Mouse (Mus musculus) hindbrain, embryonic 10.5 days (tissue): ENCODE measurements at regions not wholly inside any gene's neighbourhood (a gene's known extent, or its start where the extent isn't known, plus 50 kb on each side); places are given as distances from the start of the nearest gene placed in this dataset.

Experiments used
- DNase-seq: peaks from one replicate; pipeline ENCODE4 v3.0.0-alpha.2; 2017; ENCODE audit warnings: low spot score
- H3K27ac ChIP-seq: fragments of 300-500 bp; sonication (generic); 2 replicates; pipeline ENCODE4 v1.5.1; 2016; ENCODE audit warnings: mild to moderate bottlenecking, moderate library complexity
- H3K27me3 ChIP-seq: fragments of 300-500 bp; sonication (generic); 2 replicates; pipeline ENCODE4 v1.6.1; 2016; ENCODE audit warnings: mild to moderate bottlenecking; ENCODE audit not compliant: poor library complexity, insufficient read depth, severe bottlenecking
- H3K36me3 ChIP-seq: fragments of 300-500 bp; sonication (generic); 2 replicates; pipeline ENCODE4 v1.6.1; 2016; ENCODE audit warnings: mild to moderate bottlenecking, moderate library complexity
- H3K4me1 ChIP-seq: fragments of 300-500 bp; sonication (generic); replicated peaks from 2 replicates; pipeline ENCODE4 v1.6.1; 2016; ENCODE audit warnings: mild to moderate bottlenecking
- H3K4me3 ChIP-seq: fragments of 300-500 bp; sonication (generic); 2 replicates; pipeline ENCODE4 v1.5.1; 2016; ENCODE audit warnings: mild to moderate bottlenecking, moderate library complexity
- H3K9me3 ChIP-seq: fragments of 300-500 bp; sonication (generic); 2 replicates; pipeline ENCODE4 v1.6.1; 2016; ENCODE audit warnings: mild to moderate bottlenecking, moderate library complexity
- WGBS: fragments of 180-500 bp; shearing (Covaris S2); methylation state at CpG from one replicate; pipeline ENCODE4 v1.1.7; 2016; 5-methylcytosine and 5-hydroxymethylcytosine counted together

DNA sequence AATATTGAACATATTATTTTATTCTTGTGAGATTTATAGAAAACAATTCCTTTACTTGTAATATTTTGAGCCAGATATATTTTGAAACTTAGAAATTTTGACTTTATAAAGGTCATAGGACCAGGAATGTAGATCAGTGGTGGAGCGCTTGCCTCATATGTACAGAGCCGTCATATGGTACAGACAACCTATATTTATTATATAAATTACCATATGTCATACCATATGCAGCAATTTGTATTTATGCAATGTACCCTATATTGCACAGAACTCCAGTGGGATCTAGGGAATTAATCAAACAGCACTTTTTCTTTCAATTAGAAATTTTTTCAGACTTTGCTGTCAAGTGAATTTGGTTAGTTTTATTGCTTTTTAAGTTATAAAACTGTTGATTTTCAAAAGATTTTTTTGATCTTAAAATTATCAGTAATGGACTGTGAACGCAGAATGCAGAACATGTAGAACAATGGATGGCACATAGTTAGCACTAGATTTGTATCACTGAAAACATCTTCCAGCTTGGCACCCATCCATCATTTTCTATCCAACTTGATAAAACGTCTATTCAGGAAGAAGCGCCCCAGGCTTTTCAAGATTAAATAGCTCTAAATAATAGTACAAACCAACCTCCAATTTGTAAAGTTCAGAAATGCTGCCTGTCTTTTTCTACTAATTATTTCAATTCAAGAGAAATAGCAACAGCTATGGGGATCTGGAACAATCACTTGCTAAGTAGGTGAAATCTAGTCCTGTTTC is 442.3 kb upstream of the Nr2f1 start:
- no peak for DNase-seq
- Histone ChIP-seq H3K9me3 (no peaks in the 10 kb centered on the region), H3K4me3 (no peak overlapping the region), H3K4me1 (peaks cover 26% of the 10 kb centered on the region), H3K36me3 (no peaks in the 10 kb centered on the region), H3K27ac (0 out of 2 replicates have a peak overlapping the region, but pooled peaks have one; percentile 8), H3K27me3 (no peaks in the 10 kb centered on the region)
- 77% methylated on average over 5 of the region's 5 CpGs for WGBS

DNA sequence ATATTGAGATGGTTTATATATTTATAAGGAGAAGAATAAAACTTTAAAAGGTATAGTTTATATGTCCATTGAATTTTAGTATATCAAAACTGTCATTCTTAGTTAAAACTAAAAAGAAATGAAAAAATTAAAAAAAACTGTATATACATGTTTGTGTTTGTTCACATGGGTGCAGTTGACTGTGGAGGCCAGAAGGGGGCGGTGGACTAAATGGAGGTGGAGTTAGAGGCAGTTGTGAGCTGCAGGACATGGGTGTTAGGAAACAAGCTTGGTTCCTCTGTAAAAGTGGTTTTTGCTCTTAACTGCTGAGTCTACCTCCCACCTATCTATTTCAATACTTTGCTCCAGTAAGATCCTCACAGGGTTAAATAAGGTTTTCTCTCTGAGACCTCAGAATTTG is 440.8 kb upstream of the Nr2f1 start:
- Histone ChIP-seq H3K4me1 (peaks cover 26% of the 10 kb centered on the region), H3K36me3 (no peaks in the 10 kb centered on the region), H3K27ac (no peak overlapping the region), H3K9me3 (no peaks in the 10 kb centered on the region), H3K4me3 (no peak overlapping the region), H3K27me3 (no peaks in the 10 kb centered on the region)
- DNase-seq = no peak
- WGBS = 79% methylated on average over 1 of the region's 1 CpGs

GRCm38 (mm10) chr13:78638462-78638861 is 438.9 kb upstream of the Nr2f1 start:
- 91% methylated on average over 5 of the region's 5 CpGs for WGBS
- H3K27me3 ChIP-seq = no peaks in the 10 kb centered on the region
- no peaks in the 10 kb centered on the region for H3K36me3 ChIP-seq
- H3K9me3 ChIP-seq = no peaks in the 10 kb centered on the region
- no peak overlapping the region for H3K4me3 ChIP-seq
- peaks cover 15% of the 10 kb centered on the region for H3K4me1 ChIP-seq
- no peak overlapping the region for H3K27ac ChIP-seq
- DNase-seq = no peak

DNA sequence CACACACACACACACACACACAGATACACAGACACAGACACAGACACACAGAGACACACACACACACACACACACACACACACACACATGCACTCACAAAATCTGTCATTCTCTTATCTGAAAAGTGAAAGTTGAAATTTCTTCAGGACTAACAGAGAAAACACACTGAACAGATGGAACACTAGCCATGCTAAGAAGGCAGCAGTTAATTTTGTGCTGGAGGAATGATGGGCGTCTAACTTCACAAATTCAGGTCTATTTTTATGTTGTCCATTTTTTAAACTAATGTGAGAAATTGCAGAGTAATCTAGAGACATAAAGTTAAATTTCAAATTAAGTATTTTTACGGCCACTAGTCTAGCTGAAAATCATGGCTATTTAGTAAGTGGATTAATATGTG is 432.1 kb upstream of the Nr2f1 start:
- Histone ChIP-seq H3K36me3 (no peaks in the 10 kb centered on the region), H3K27me3 (no peaks in the 10 kb centered on the region), H3K4me3 (no peak overlapping the region), H3K4me1 (peaks cover 5% of the 10 kb centered on the region; the same call in 1 of the 2 replicates), H3K27ac (no peak overlapping the region), H3K9me3 (no peaks in the 10 kb centered on the region)
- WGBS = 91% methylated on average over 2 of the region's 2 CpGs
- no peak for DNase-seq

GRCm38 (mm10) chr13:78629041-78629727 is 429.6 kb upstream of the Nr2f1 start:
- H3K4me3 ChIP-seq = no peak overlapping the region
- WGBS = 35% methylated on average over 10 of the region's 10 CpGs

DNA sequence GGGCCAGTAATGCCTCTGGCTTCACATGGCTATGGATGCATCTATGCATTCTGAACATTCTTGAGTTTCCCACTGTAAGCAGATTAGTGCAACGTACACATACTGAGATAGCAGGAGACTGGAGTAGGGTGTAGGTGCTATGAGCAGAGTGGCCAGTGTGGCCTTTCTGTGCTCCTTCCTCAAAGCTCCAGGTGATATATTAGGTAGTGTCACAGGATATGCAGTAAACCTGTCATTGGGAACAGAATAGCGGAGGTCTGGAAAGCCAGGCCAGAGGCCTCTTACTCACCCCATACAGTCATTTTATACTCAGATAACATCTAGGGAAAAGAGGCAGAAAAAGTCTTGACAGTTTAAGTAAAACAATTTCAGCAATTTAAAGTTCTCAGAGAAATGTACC is 424.1 kb upstream of the Nr2f1 start:
- no peak overlapping the region for H3K27ac ChIP-seq
- no peaks in the 10 kb centered on the region for H3K9me3 ChIP-seq
- 0 out of 2 replicates have a peak, but pooled peaks cover 4% of the 10 kb centered on the region for H3K4me1 ChIP-seq
- H3K27me3 ChIP-seq = no peaks in the 10 kb centered on the region
- 85% methylated on average over 2 of the region's 2 CpGs for WGBS
- H3K36me3 ChIP-seq = no peaks in the 10 kb centered on the region
- DNase-seq = no peak
- no peak overlapping the region for H3K4me3 ChIP-seq

More at GRCm38 (mm10) chr13:78629041-78629727, 429.6 kb upstream of the Nr2f1 start:
- peaks cover 9% of the 10 kb centered on the region; the same call in 1 of the 2 replicates for H3K4me1 ChIP-seq
- H3K36me3 ChIP-seq = no peaks in the 10 kb centered on the region
- no peaks in the 10 kb centered on the region for H3K27me3 ChIP-seq
- DNase-seq = peak; percentile 35
- no peaks in the 10 kb centered on the region for H3K9me3 ChIP-seq
- H3K27ac ChIP-seq = no peak overlapping the region

DNA sequence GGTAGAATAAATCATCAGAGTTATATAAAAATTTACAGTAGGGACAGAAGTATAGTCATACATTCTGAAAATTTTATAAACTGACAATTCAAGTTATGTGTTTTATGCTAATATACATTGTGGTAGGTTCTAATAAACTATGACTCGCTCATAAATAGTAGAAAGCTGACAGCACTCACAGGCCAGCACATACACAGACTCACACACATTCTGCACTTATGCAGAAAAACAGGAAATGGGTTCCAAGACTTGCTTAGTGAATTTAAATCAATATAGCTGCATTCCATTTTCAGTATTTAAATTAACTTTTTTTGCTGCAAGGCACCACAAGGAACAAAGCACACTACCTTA is 403.3 kb upstream of the Nr2f1 start:
- 90% methylated on average over 1 of the region's 1 CpGs for WGBS
- Histone ChIP-seq H3K27ac (no peak overlapping the region), H3K4me1 (0 out of 2 replicates have a peak, but pooled peaks cover 6% of the 10 kb centered on the region)

DNA sequence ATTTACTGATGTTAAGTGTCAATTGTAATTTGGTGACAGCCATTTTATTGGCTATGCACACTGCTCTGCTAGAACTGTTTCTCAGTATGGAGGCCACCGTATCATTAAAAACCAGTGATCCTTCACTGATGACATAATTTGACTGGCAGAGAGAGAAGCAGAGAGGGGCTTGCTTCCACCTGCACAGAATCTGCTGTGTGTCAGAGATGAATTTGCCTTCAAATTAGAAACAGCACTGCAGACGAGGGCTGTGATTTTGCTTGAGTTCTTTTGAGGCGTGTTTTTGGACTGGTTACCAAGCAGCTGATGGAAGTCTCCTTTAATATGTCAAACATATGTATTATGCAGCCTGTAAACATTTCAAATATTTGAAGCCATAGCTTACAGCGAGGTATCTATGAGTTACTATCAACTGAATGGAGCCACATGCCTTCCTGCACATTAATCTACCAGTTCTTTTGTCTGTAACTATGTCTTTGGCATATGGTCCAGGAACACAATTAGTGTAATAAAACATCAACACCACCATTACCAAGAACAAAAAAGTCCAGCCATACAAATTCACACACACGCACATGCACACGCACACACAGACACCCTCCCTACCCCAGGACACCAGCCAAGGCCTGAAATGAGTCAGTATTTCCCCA is 402.8 kb upstream of the Nr2f1 start:
- H3K27ac ChIP-seq = no peak overlapping the region
- 64% methylated on average over 6 of the region's 6 CpGs for WGBS
- no peak for DNase-seq

More for the DNA sequence above, 403.3 kb upstream of the Nr2f1 start:
- Histone ChIP-seq H3K27me3 (no peaks in the 10 kb centered on the region), H3K4me3 (no peak overlapping the region), H3K9me3 (no peaks in the 10 kb centered on the region), H3K36me3 (no peaks in the 10 kb centered on the region)
- no peak for DNase-seq

DNA sequence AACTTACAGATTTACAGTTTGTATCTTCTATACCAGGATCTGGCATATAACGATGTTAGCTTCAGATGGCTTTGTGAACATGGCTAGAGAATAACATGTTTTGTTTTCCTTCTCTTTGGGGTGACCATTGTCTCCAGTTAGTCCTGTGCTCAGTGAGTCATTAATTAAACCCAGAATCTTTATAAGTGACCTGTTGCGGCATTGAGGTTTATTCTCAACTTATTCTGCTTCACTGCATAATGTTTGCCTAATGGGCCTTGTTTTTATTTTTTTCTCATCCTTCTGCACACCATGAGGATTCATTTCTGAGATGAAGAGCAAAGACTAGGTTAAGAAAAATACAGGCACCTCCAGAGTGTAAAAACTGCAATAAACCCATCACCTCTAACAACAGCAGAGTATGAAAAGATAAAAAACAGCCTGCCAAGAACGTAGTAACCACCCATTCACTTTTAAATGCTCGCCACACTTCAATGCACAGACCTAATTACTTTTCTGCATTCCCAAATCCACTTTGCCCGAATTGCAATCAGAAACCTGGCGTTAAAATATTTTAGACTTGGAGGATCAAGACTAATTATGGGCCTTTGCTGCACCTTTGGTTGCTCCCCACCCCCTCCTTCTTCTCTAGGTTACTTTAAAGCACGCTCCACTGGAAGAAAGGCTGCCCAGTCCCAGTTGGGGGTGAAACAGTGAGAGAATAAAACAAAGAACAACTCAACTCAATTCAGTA is 381.5 kb upstream of the Nr2f1 start:
- H3K36me3 ChIP-seq = no peaks in the 10 kb centered on the region
- peak overlapping the region; percentile 79 for H3K27ac ChIP-seq
- H3K4me3 ChIP-seq = no peak overlapping the region
- WGBS = 20% methylated on average over 7 of the region's 7 CpGs
- H3K4me1 ChIP-seq = peaks cover 68% of the 10 kb centered on the region
- H3K27me3 ChIP-seq = no peaks in the 10 kb centered on the region
- no peaks in the 10 kb centered on the region for H3K9me3 ChIP-seq
- no peak for DNase-seq

More for the DNA sequence above, 402.8 kb upstream of the Nr2f1 start:
- H3K9me3 ChIP-seq = no peaks in the 10 kb centered on the region
- H3K36me3 ChIP-seq = no peaks in the 10 kb centered on the region
- H3K4me1 ChIP-seq = 0 out of 2 replicates have a peak, but pooled peaks cover 6% of the 10 kb centered on the region
- H3K4me3 ChIP-seq = no peak overlapping the region
- no peaks in the 10 kb centered on the region for H3K27me3 ChIP-seq

DNA sequence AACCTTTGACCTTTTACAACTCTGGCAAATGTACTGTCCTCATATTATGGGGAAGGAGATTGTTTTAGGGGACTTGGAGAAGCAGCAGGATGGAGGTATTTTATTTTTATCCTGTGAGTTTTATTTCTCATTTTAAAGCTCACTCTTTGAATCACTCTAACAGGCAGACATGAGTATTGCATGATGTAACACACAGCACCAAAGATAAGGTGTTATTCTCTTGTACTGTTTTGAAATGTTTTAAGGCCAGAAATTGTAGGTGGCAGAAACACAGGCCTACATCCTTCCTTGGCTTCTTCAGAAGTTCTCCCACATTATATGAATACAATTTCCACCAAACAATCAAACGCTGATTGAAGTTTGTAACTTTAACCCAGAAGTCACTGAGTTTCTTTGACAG is 377.9 kb upstream of the Nr2f1 start:
- peaks cover 69% of the 10 kb centered on the region for H3K4me1 ChIP-seq
- DNase-seq = no peak
- H3K4me3 ChIP-seq = no peak overlapping the region
- H3K36me3 ChIP-seq = no peaks in the 10 kb centered on the region
- peak overlapping the region; percentile 82; the same call in 1 of the 2 replicates for H3K27ac ChIP-seq
- no peaks in the 10 kb centered on the region for H3K27me3 ChIP-seq
- H3K9me3 ChIP-seq = no peaks in the 10 kb centered on the region
- WGBS = 81% methylated on average over 1 of the region's 1 CpGs

GRCm38 (mm10) chr13:78576300-78577296 is 377.0 kb upstream of the Nr2f1 start:
- WGBS = 22% methylated on average over 9 of the region's 9 CpGs
- peak; percentile 66 for DNase-seq
- no peaks in the 10 kb centered on the region for H3K27me3 ChIP-seq
- no peaks in the 10 kb centered on the region for H3K9me3 ChIP-seq
- peak overlapping the region; percentile 82 for H3K27ac ChIP-seq
- H3K36me3 ChIP-seq = no peaks in the 10 kb centered on the region
- H3K4me1 ChIP-seq = peaks cover 62% of the 10 kb centered on the region
- H3K4me3 ChIP-seq = no peak overlapping the region
